Mouse (Mus musculus) embryonic facial prominence, embryonic 12.5 days (tissue): ENCODE measurements around the gene Bpifb5. TPM values are rescaled to one million over a fixed set of nuclear protein-coding genes. Genes with fewer than 3 reads are reported as not detected.
"Not testable (repeated sequence)": the region's sequence is repeated elsewhere in the genome, so short reads cannot be mapped to it uniquely, and the experiment has no call there.

Experiments
- ATAC-seq: fragments of 200-750 bp; cut with Nextera tagmentation; 2 replicates; pipeline ENCODE4 v1.8.0; 2017; ENCODE audit not compliant: insufficient number of reproducible peaks, insufficient read depth, low FRiP score, low TSS enrichment
- H3K27ac ChIP-seq: fragments of 300-500 bp; sonication (generic); 2 replicates; pipeline ENCODE4 v1.5.1; 2016; ENCODE audit warnings: mild to moderate bottlenecking
- H3K27me3 ChIP-seq: fragments of 300-500 bp; sonication (generic); 2 replicates; pipeline ENCODE4 v1.6.1; 2016; ENCODE audit warnings: mild to moderate bottlenecking, moderate library complexity
- H3K36me3 ChIP-seq: fragments of 300-500 bp; sonication (generic); 2 replicates; pipeline ENCODE4 v1.6.1; 2016; ENCODE audit warnings: mild to moderate bottlenecking
- H3K4me1 ChIP-seq: fragments of 300-500 bp; sonication (generic); 2 replicates; pipeline ENCODE4 v1.6.1; 2016
- H3K4me2 ChIP-seq: fragments of 300-500 bp; sonication (generic); replicated peaks from 2 replicates; pipeline ENCODE4 v1.6.1; 2016; ENCODE audit warnings: mild to moderate bottlenecking, moderate library complexity
- H3K4me3 ChIP-seq: fragments of 300-500 bp; sonication (generic); 2 replicates; pipeline ENCODE4 v1.5.1; 2016; ENCODE audit warnings: mild to moderate bottlenecking
- H3K9ac ChIP-seq: fragments of 300-500 bp; sonication (generic); 2 replicates; pipeline ENCODE4 v1.6.1; 2016; ENCODE audit warnings: mild to moderate bottlenecking, moderate library complexity
- H3K9me3 ChIP-seq: fragments of 300-500 bp; sonication (generic); 2 replicates; pipeline ENCODE4 v1.6.1; 2016; ENCODE audit warnings: mild to moderate bottlenecking, moderate library complexity
- WGBS: fragments of 180-500 bp; shearing (Covaris S2); methylation state at CpG from one replicate; pipeline ENCODE4 v1.1.7; 2016; 5-methylcytosine and 5-hydroxymethylcytosine counted together
- polyA plus RNA-seq: library from polyadenylated mRNA; unstranded; fragments of >200 nt; fragmentation: Nextera tagmentation; extraction: Ambion mirVana; gene quantifications from 2 replicates; pipeline ENCODE4 v1.2.1, GENCODE M21; 2016

Bpifb5 gene
- polyA plus RNA-seq, 1 experiment from 2014 or later: 0.28 TPM

- Histone ChIP-seq H3K36me3 (no peaks in the 10 kb centered on the region), H3K4me2 (no peak overlapping the region), H3K4me3 (no peak overlapping the region), H3K4me1 (no peaks in the 10 kb centered on the region), H3K9ac (no peak overlapping the region), H3K27ac (no peak overlapping the region), H3K9me3 (no peaks in the 10 kb centered on the region), H3K27me3 (no peaks in the 10 kb centered on the region)
- no peak for ATAC-seq
- 88% methylated on average over 10 of the region's 10 CpGs for WGBS
Measured at GRCm38 (mm10) chr2:154243356-154244036, 20.0 kb downstream of the Bpifb5 start.

GRCm38 (mm10) chr2:154245322-154245721, 21.8 kb downstream of the Bpifb5 start:
- no peak overlapping the region for H3K27ac ChIP-seq
- 90% methylated on average over 5 of the region's 5 CpGs for WGBS

GRCm38 (mm10) chr2:154255254-154255653, 31.7 kb downstream of the Bpifb5 start:
- H3K27ac ChIP-seq, ATAC-seq, H3K27me3 ChIP-seq, H3K36me3 ChIP-seq, H3K9me3 ChIP-seq, H3K4me2 ChIP-seq, H3K4me3 ChIP-seq, H3K4me1 ChIP-seq, H3K9ac ChIP-seq: not testable (repeated sequence)
- WGBS: 86% methylated on average over 2 of the region's 4 CpGs

More at GRCm38 (mm10) chr2:154245322-154245721, 21.8 kb downstream of the Bpifb5 start:
- H3K9me3 ChIP-seq: no peaks in the 10 kb centered on the region
- no peak for ATAC-seq
- no peak overlapping the region for H3K9ac ChIP-seq
- no peaks in the 10 kb centered on the region for H3K36me3 ChIP-seq
- no peak overlapping the region for H3K4me3 ChIP-seq
- H3K27me3 ChIP-seq: no peaks in the 10 kb centered on the region
- H3K4me2 ChIP-seq: no peak overlapping the region
- H3K4me1 ChIP-seq: no peaks in the 10 kb centered on the region

- ATAC-seq: no peak
- no peak overlapping the region for H3K4me3 ChIP-seq
- H3K27ac ChIP-seq: no peak overlapping the region
- no peaks in the 10 kb centered on the region for H3K4me1 ChIP-seq
- WGBS: 84% methylated on average over 4 of the region's 4 CpGs
- H3K9ac ChIP-seq: no peak overlapping the region
- H3K9me3 ChIP-seq: no peaks in the 10 kb centered on the region
- no peak overlapping the region for H3K4me2 ChIP-seq
- no peaks in the 10 kb centered on the region for H3K27me3 ChIP-seq
- no peaks in the 10 kb centered on the region for H3K36me3 ChIP-seq
Measured at GRCm38 (mm10) chr2:154255770-154256169, 32.2 kb downstream of the Bpifb5 start.

GRCm38 (mm10) chr2:154257554-154257953, 34.0 kb downstream of the Bpifb5 start, which contains the start of gene Bpifb9a:
Gene Bpifb9a (plus strand): TSS chr2:154257854.
- ATAC-seq: not testable (repeated sequence)

GRCm38 (mm10) chr2:154264397-154264796, 40.9 kb downstream of the Bpifb5 start:
- not testable (repeated sequence) for H3K4me2 ChIP-seq, H3K4me3 ChIP-seq, H3K9me3 ChIP-seq, H3K9ac ChIP-seq, H3K27ac ChIP-seq, H3K4me1 ChIP-seq, H3K36me3 ChIP-seq, H3K27me3 ChIP-seq, ATAC-seq
- WGBS: 77% methylated on average over 3 of the region's 3 CpGs

More at GRCm38 (mm10) chr2:154257554-154257953, 34.0 kb downstream of the Bpifb5 start, which contains the start of gene Bpifb9a:
- not testable (repeated sequence) for H3K9me3 ChIP-seq, H3K36me3 ChIP-seq, H3K4me1 ChIP-seq, H3K4me2 ChIP-seq, H3K9ac ChIP-seq, H3K27ac ChIP-seq, H3K4me3 ChIP-seq, H3K27me3 ChIP-seq
- 76% methylated on average over 5 of the region's 5 CpGs for WGBS

Other genes starting within 250 kb of the Bpifb5 start
- gene Bpifa6, start 248.8 kb upstream of the Bpifb5 start, polyA plus RNA-seq: not detected in 2 replicates
- gene Bpifa2, start 215.5 kb upstream of the Bpifb5 start, polyA plus RNA-seq: not detected in 2 replicates
- not detected in 2 replicates for gene Bpifa3, start 93.4 kb upstream of the Bpifb5 start, polyA plus RNA-seq
- gene Bpifa1, start 80.9 kb upstream of the Bpifb5 start, polyA plus RNA-seq: not detected in 2 replicates
- gene Bpifa5, start 61.1 kb upstream of the Bpifb5 start, polyA plus RNA-seq: not detected in 2 replicates
- gene Bpifb1, start 32.9 kb upstream of the Bpifb5 start, polyA plus RNA-seq: not detected in 2 replicates
- not detected in 2 replicates for gene Bpifb9a, start 34.1 kb downstream of the Bpifb5 start, polyA plus RNA-seq
- not detected in 2 replicates for gene Bpifb9b, start 83.5 kb downstream of the Bpifb5 start, polyA plus RNA-seq
- gene Cdk5rap1, start 149.3 kb downstream of the Bpifb5 start, polyA plus RNA-seq: 15.9 and 19.6 TPM in 2 replicates
- gene Snta1, start 184.4 kb downstream of the Bpifb5 start, polyA plus RNA-seq: 9.2 and 9.9 TPM in 2 replicates
- 58.8 and 65.3 TPM in 2 replicates for gene Cbfa2t2, start 212.7 kb downstream of the Bpifb5 start, polyA plus RNA-seq